Mouse (Mus musculus) lung, embryonic 16.5 days (tissue): Measurements from ENCODE around the gene Gm20390. TPM values are rescaled to one million over a fixed set of nuclear protein-coding genes. Genes with fewer than 3 reads are reported as not detected.

ENCODE experiments used
- ATAC-seq: fragments of 200-750 bp; cut with Nextera tagmentation; 2 replicates; pipeline ENCODE4 v1.8.0; 2017; ENCODE audit warnings: low read depth, mild to moderate bottlenecking, moderate library complexity
- H3K27ac ChIP-seq: fragments of 300-500 bp; sonication (generic); 2 replicates; pipeline ENCODE4 v1.5.1; 2014; ENCODE audit warnings: mild to moderate bottlenecking, control low read depth, low read length
- H3K27me3 ChIP-seq: fragments of 300-500 bp; sonication (generic); 2 replicates; pipeline ENCODE4 v1.6.1; 2014; ENCODE audit warnings: low read depth, low read length, mixed read lengths; ENCODE audit not compliant: control insufficient read depth, insufficient read depth
- H3K36me3 ChIP-seq: fragments of 300-500 bp; sonication (generic); 2 replicates; pipeline ENCODE4 v1.6.1; 2014; ENCODE audit warnings: low read length; ENCODE audit not compliant: control insufficient read depth, insufficient read depth
- H3K4me1 ChIP-seq: fragments of 300-500 bp; sonication (generic); replicated peaks from 2 replicates; pipeline ENCODE4 v1.6.1; 2014; ENCODE audit warnings: low read length, mixed read lengths; ENCODE audit not compliant: control insufficient read depth, insufficient read depth
- H3K4me2 ChIP-seq: fragments of 300-500 bp; sonication (generic); 2 replicates; pipeline ENCODE4 v1.6.1; 2014; ENCODE audit warnings: low read depth, low read length, control low read depth
- H3K4me3 ChIP-seq: fragments of 300-500 bp; sonication (generic); 2 replicates; pipeline ENCODE4 v1.5.1; 2014; ENCODE audit warnings: mild to moderate bottlenecking, low read length, control low read depth
- H3K9ac ChIP-seq: fragments of 300-500 bp; sonication (generic); 2 replicates; pipeline ENCODE4 v1.6.1; 2014; ENCODE audit warnings: low read length, control low read depth
- H3K9me3 ChIP-seq: fragments of 300-500 bp; sonication (generic); 2 replicates; pipeline ENCODE4 v1.6.1; 2016; ENCODE audit warnings: low read length; ENCODE audit not compliant: control insufficient read depth
- WGBS: fragments of 180-500 bp; shearing (Covaris S2); extraction: QIAGEN DNeasy Blood & Tissue Kit; methylation state at CpG from one replicate; pipeline ENCODE4 v1.1.7; 2014; 5-methylcytosine and 5-hydroxymethylcytosine counted together
- polyA plus RNA-seq: library from polyadenylated mRNA; unstranded; fragments of >200 nt; fragmentation: Nextera tagmentation; extraction: Ambion mirVana; gene quantifications from 2 replicates; pipeline ENCODE4 v1.2.1, GENCODE M21; 2015

Gm20390 gene
- polyA plus RNA-seq, 1 experiment from 2014 or later: 314 TPM

GRCm38 (mm10) chr11:93969171-93969570 lies 1.1 kb upstream of the Gm20390 start:
- Histone ChIP-seq H3K4me2 (no peak overlapping the region), H3K9ac (no peak overlapping the region), H3K4me1 (peaks cover 6% of the 10 kb centered on the region), H3K36me3 (peaks cover 13% of the 10 kb centered on the region), H3K27ac (no peak overlapping the region), H3K27me3 (no peaks in the 10 kb centered on the region), H3K9me3 (no peaks in the 10 kb centered on the region), H3K4me3 (no peak overlapping the region)
- 93% methylated on average over 6 of the region's 6 CpGs for WGBS
- no peak for ATAC-seq

GRCm38 (mm10) chr11:93968848-93969128 lies 695 bp upstream of the Gm20390 start:
- Histone ChIP-seq H3K27me3 (no peaks in the 10 kb centered on the region), H3K27ac (0 out of 2 replicates have a peak overlapping the region, but pooled peaks have one; percentile 0), H3K9me3 (no peaks in the 10 kb centered on the region), H3K36me3 (peaks cover 16% of the 10 kb centered on the region), H3K9ac (peak overlapping the region; percentile 65), H3K4me3 (peak overlapping the region; percentile 60), H3K4me1 (peaks cover 6% of the 10 kb centered on the region), H3K4me2 (peak overlapping the region; percentile 55)
- ATAC-seq: no peak
- 39% methylated on average over 6 of the region's 6 CpGs for WGBS

GRCm38 (mm10) chr11:93967381-93967780 lies 712 bp downstream of the Gm20390 start:
- Histone ChIP-seq H3K9ac (peak overlapping the region; percentile 63), H3K4me2 (peak overlapping the region; percentile 56), H3K9me3 (no peaks in the 10 kb centered on the region), H3K4me1 (peaks cover 6% of the 10 kb centered on the region), H3K4me3 (peak overlapping the region; percentile 60), H3K27me3 (no peaks in the 10 kb centered on the region), H3K27ac (peak overlapping the region; percentile 14; the same call in 1 of the 2 replicates), H3K36me3 (peaks cover 23% of the 10 kb centered on the region)
- ATAC-seq: no peak
- 2% methylated on average over 11 of the region's 11 CpGs for WGBS

GRCm38 (mm10) chr11:93965391-93965790 lies 2.7 kb downstream of the Gm20390 start:
- 91% methylated on average over 6 of the region's 6 CpGs for WGBS
- H3K4me3 ChIP-seq: no peak overlapping the region
- H3K9me3 ChIP-seq: no peaks in the 10 kb centered on the region
- peaks cover 6% of the 10 kb centered on the region for H3K4me1 ChIP-seq
- no peak overlapping the region for H3K9ac ChIP-seq
- ATAC-seq: no peak
- peaks cover 37% of the 10 kb centered on the region for H3K36me3 ChIP-seq
- no peaks in the 10 kb centered on the region for H3K27me3 ChIP-seq
- H3K4me2 ChIP-seq: no peak overlapping the region
- no peak overlapping the region for H3K27ac ChIP-seq

- peaks cover 42% of the 10 kb centered on the region for H3K36me3 ChIP-seq
- no peaks in the 10 kb centered on the region for H3K9me3 ChIP-seq
- H3K27ac ChIP-seq: no peak overlapping the region
- H3K27me3 ChIP-seq: no peaks in the 10 kb centered on the region
- WGBS: 81% methylated on average over 4 of the region's 4 CpGs
- H3K9ac ChIP-seq: no peak overlapping the region
- H3K4me1 ChIP-seq: peaks cover 3% of the 10 kb centered on the region; the same call in 1 of the 2 replicates
- no peak overlapping the region for H3K4me3 ChIP-seq
- H3K4me2 ChIP-seq: no peak overlapping the region
- no peak for ATAC-seq
These were observed 5.1 kb downstream of the Gm20390 start for GRCm38 (mm10) chr11:93963013-93963412.

- Histone ChIP-seq H3K9me3 (no peaks in the 10 kb centered on the region), H3K4me2 (no peak overlapping the region), H3K4me3 (no peak overlapping the region), H3K27ac (no peak overlapping the region), H3K36me3 (peaks cover 42% of the 10 kb centered on the region), H3K4me1 (peaks cover 3% of the 10 kb centered on the region; the same call in 1 of the 2 replicates), H3K27me3 (no peaks in the 10 kb centered on the region), H3K9ac (no peak overlapping the region)
- WGBS: 84% methylated on average over 6 of the region's 6 CpGs
- no peak for ATAC-seq
These were observed 6.6 kb downstream of the Gm20390 start for GRCm38 (mm10) chr11:93961482-93961881.

GRCm38 (mm10) chr11:93957746-93958145 lies 10.3 kb downstream of the Gm20390 start:
- Histone ChIP-seq H3K4me3 (no peak overlapping the region), H3K27me3 (no peaks in the 10 kb centered on the region), H3K4me2 (no peak overlapping the region), H3K27ac (no peak overlapping the region), H3K9me3 (no peaks in the 10 kb centered on the region), H3K4me1 (peaks cover 17% of the 10 kb centered on the region), H3K36me3 (peaks cover 23% of the 10 kb centered on the region; the same call in 1 of the 2 replicates), H3K9ac (no peak overlapping the region)
- no peak for ATAC-seq
- 75% methylated on average over 4 of the region's 4 CpGs for WGBS

- no peaks in the 10 kb centered on the region for H3K27me3 ChIP-seq
- 90% methylated on average over 2 of the region's 2 CpGs for WGBS
These were observed 11.0 kb downstream of the Gm20390 start for GRCm38 (mm10) chr11:93957031-93957555.

GRCm38 (mm10) chr11:93956159-93956558 lies 11.9 kb downstream of the Gm20390 start, which contains the start of gene Nme2:
Nme2 (minus strand) TSS chr11:93956259.
- Histone ChIP-seq H3K4me3 (peak within 1 kb of the TSS; percentile 70), H3K9ac (peak within 1 kb of the TSS; percentile 77), H3K36me3 (peaks cover 15% of the 10 kb centered on the region), H3K9me3 (no peaks in the 10 kb centered on the region), H3K4me1 (peaks cover 17% of the 10 kb centered on the region), H3K4me2 (peak within 1 kb of the TSS; percentile 90), H3K27ac (peak within 1 kb of the TSS; percentile 90), H3K27me3 (no peaks in the 10 kb centered on the region)
- ATAC-seq: peak; percentile 37
- 3% methylated on average over 6 of the region's 6 CpGs for WGBS

More at GRCm38 (mm10) chr11:93957031-93957555, 11.0 kb downstream of the Gm20390 start:
- Histone ChIP-seq H3K27ac (no peak overlapping the region), H3K36me3 (peaks cover 17% of the 10 kb centered on the region; the same call in 1 of the 2 replicates), H3K9ac (no peak overlapping the region), H3K4me2 (no peak overlapping the region), H3K9me3 (no peaks in the 10 kb centered on the region), H3K4me3 (no peak overlapping the region), H3K4me1 (peaks cover 17% of the 10 kb centered on the region)
- ATAC-seq: no peak
